Mouse (Mus musculus): ENCODE measurements around the gene Ubqlnl. TPM values are rescaled to one million over a fixed set of nuclear protein-coding genes. Genes with fewer than 3 reads are reported as not detected.

Gene Ubqlnl
- polyA plus RNA-seq, 1 experiment from 2014 or later, result not detected

DNA sequence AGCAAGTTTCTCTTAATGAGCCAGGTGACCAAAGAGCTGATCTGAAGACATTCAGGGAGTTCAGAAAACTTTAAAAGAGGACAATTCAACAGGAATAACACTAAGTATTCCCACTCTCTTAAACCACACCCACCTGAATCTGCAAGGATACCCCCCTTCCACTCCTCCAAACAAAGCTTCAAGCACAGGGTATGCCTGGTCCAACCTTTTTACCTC, 45.7 kb downstream of the Ubqlnl start, which contains the start of gene Olfr646:
Gene Olfr646, plus strand, starts transcription at position 117 of the 216 bp plus-strand sequence.
- Histone ChIP-seq H3K27me3 (ENCODE audit: low read depth, poor library complexity, severe bottlenecking) (no peaks in the 10 kb centered on the region), H3K4me3 (no peak within 1 kb of the TSS), H3K4me1 (no peaks in the 10 kb centered on the region), H3K36me3 (no peaks in the 10 kb centered on the region), H3K9me3 (replicated peaks) (no peaks in the 10 kb centered on the region), H3K27ac (replicated peaks) (no peak within 1 kb of the TSS)
- DNase-seq (ENCODE audit: low spot score), result no peak

DNA sequence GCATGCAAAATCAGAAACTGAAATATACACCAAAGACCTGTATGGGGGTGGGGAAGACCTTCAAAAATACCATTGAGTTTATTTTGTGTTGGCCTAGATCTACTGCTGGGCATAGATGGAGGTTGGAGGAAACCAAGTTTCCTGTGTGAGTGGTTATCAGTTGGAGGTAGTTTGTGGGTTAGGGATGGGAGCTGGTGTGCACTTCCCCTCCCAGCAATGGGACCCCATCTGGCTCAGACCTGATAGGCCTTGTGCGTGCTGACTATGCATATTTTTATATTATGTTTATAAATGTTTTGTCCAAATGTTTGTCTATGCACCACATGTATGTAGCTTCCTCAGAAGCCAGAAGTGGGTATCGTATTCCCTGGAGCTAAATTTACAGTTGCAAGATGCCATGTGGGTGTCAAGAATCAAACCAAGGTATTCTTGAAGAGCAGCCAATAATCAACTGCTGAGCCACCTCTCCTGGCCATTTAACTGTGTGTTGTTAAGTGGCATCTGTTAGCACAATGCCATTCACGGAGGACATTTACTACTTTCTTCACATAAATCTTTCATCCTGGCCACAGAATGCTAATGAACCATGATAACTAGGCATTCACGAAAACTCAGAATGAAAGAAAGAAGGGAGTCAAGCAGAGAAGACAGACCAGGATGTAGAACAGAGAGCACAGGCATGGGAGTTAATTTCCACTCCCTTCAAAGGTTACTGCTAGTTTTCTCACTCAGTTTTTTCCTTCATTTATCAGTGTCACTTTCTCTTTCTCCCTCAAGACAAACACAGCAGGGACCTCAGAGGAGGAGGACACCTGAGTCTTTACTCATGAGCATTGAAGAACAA, 46.2 kb downstream of the Ubqlnl start:
- no peaks in the 10 kb centered on the region for H3K36me3 ChIP-seq

More for the DNA sequence above, 46.2 kb downstream of the Ubqlnl start:
- Histone ChIP-seq H3K4me3 (no peak overlapping the region), H3K4me1 (no peaks in the 10 kb centered on the region), H3K27ac (replicated peaks) (no peak overlapping the region), H3K27me3 (ENCODE audit: low read depth, poor library complexity, severe bottlenecking) (no peaks in the 10 kb centered on the region), H3K9me3 (replicated peaks) (no peaks in the 10 kb centered on the region)
- DNase-seq (ENCODE audit: low spot score), result no peak
- WGBS, result 78% methylated on average over 4 of the region's 4 CpGs

Other genes with a start within 250 kb of the Ubqlnl start
- gene Olfr65, start 247.1 kb downstream of the Ubqlnl start, polyA plus RNA-seq (2016; fragmentation: Nextera tagmentation; extraction: Ambion mirVana), result not detected in 2 replicates
- not detected in 2 replicates for gene Olfr631, start 221.7 kb downstream of the Ubqlnl start, polyA plus RNA-seq (2016; fragmentation: Nextera tagmentation; extraction: Ambion mirVana)
- not detected in 2 replicates for gene Olfr632, start 216.2 kb downstream of the Ubqlnl start, polyA plus RNA-seq (2016; fragmentation: Nextera tagmentation; extraction: Ambion mirVana)
- gene Olfr633, start 206.1 kb downstream of the Ubqlnl start, polyA plus RNA-seq (2016; fragmentation: Nextera tagmentation; extraction: Ambion mirVana), result not detected in 2 replicates
- 0.01 and 0.04 TPM in 2 replicates for gene Olfr635, start 179.4 kb downstream of the Ubqlnl start, polyA plus RNA-seq (2016; fragmentation: Nextera tagmentation; extraction: Ambion mirVana)
- not detected in 2 replicates for gene Olfr638, start 151.8 kb downstream of the Ubqlnl start, polyA plus RNA-seq (2016; fragmentation: Nextera tagmentation; extraction: Ambion mirVana)
- not detected in 2 replicates for gene Olfr639, start 133.3 kb downstream of the Ubqlnl start, polyA plus RNA-seq (2016; fragmentation: Nextera tagmentation; extraction: Ambion mirVana)
- gene Olfr640, start 125.0 kb downstream of the Ubqlnl start, polyA plus RNA-seq (2016; fragmentation: Nextera tagmentation; extraction: Ambion mirVana), result not detected in 2 replicates
- gene Olfr641, start 115.1 kb downstream of the Ubqlnl start, polyA plus RNA-seq (2016; fragmentation: Nextera tagmentation; extraction: Ambion mirVana), result not detected in 2 replicates
- not detected in 2 replicates for gene Olfr642, start 97.9 kb downstream of the Ubqlnl start, polyA plus RNA-seq (2016; fragmentation: Nextera tagmentation; extraction: Ambion mirVana)
- not detected in 2 replicates for gene 4930516K23Rik, start 89.1 kb downstream of the Ubqlnl start, polyA plus RNA-seq (2016; fragmentation: Nextera tagmentation; extraction: Ambion mirVana)
- not detected in 2 replicates for gene Olfr644, start 78.7 kb downstream of the Ubqlnl start, polyA plus RNA-seq (2016; fragmentation: Nextera tagmentation; extraction: Ambion mirVana)
- gene Olfr645, start 65.1 kb downstream of the Ubqlnl start, polyA plus RNA-seq (2016; fragmentation: Nextera tagmentation; extraction: Ambion mirVana), result not detected in 2 replicates
- not detected in 2 replicates for gene Olfr646, start 45.7 kb downstream of the Ubqlnl start, polyA plus RNA-seq (2016; fragmentation: Nextera tagmentation; extraction: Ambion mirVana)
- not detected in 2 replicates for gene Ubqln5, start 20.7 kb downstream of the Ubqlnl start, polyA plus RNA-seq (2016; fragmentation: Nextera tagmentation; extraction: Ambion mirVana)
- not detected in 2 replicates for gene Olfr643, start 13.2 kb downstream of the Ubqlnl start, polyA plus RNA-seq (2016; fragmentation: Nextera tagmentation; extraction: Ambion mirVana)
- gene Ubqln3, start 7.3 kb downstream of the Ubqlnl start, polyA plus RNA-seq (2016; fragmentation: Nextera tagmentation; extraction: Ambion mirVana), result not detected in 2 replicates
- not detected in 2 replicates for gene Olfm5, start 14.3 kb upstream of the Ubqlnl start, polyA plus RNA-seq (2016; fragmentation: Nextera tagmentation; extraction: Ambion mirVana)
- 0.21 and 0.29 TPM in 2 replicates for gene Olfr648, start 32.8 kb upstream of the Ubqlnl start, polyA plus RNA-seq (2016; fragmentation: Nextera tagmentation; extraction: Ambion mirVana)
- gene Olfr649, start 45.4 kb upstream of the Ubqlnl start, polyA plus RNA-seq (2016; fragmentation: Nextera tagmentation; extraction: Ambion mirVana), result not detected in 2 replicates
- gene Trim6, start 68.2 kb upstream of the Ubqlnl start, polyA plus RNA-seq (2016; fragmentation: Nextera tagmentation; extraction: Ambion mirVana), result 3.6 and 4.9 TPM in 2 replicates
- gene Trim34a, start 93.9 kb upstream of the Ubqlnl start, polyA plus RNA-seq (2016; fragmentation: Nextera tagmentation; extraction: Ambion mirVana), result 0.44 and 0.93 TPM in 2 replicates
- gene Trim5, start 137.5 kb upstream of the Ubqlnl start, polyA plus RNA-seq (2016; fragmentation: Nextera tagmentation; extraction: Ambion mirVana), result 0.11 TPM in 1 of 2 replicates, not detected in the other
- 1.2 and 1.8 TPM in 2 replicates for gene Trim12a, start 164.9 kb upstream of the Ubqlnl start, polyA plus RNA-seq (2016; fragmentation: Nextera tagmentation; extraction: Ambion mirVana)
- gene Trim34b, start 178.9 kb upstream of the Ubqlnl start, polyA plus RNA-seq (2016; fragmentation: Nextera tagmentation; extraction: Ambion mirVana), result not detected in 2 replicates
- gene Trim12c, start 202.8 kb upstream of the Ubqlnl start, polyA plus RNA-seq (2016; fragmentation: Nextera tagmentation; extraction: Ambion mirVana), result 0.41 and 0.46 TPM in 2 replicates
- 0.25 TPM in 1 of 2 replicates, not detected in the other for gene Trim30b, start 219.3 kb upstream of the Ubqlnl start, polyA plus RNA-seq (2016; fragmentation: Nextera tagmentation; extraction: Ambion mirVana)